31 mouse cellular contexts compared by ENCODE assay signal in the genomic region with DNA sequence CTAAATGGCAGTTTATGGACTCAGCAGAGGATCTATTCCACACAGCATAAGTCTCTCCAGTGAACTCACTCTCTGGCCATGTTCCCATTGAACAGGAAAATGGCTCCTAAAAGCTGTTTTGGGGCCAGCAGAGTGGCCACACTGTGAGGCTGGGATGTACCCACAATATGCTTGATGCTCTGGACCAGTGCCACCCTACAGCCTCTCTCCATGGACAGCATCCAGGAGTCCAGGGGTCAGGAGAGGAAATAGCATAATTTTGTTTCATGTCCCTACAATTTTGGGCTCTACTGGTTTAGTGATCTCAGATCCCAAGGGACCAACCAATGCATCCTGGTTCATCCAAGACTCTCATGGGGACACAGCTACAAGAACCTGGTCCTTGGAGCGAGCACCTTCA. TPM values are rescaled to one million over a fixed set of nuclear protein-coding genes. Genes with fewer than 3 reads are reported as not detected.
DNase-seq lines count a peak whose midpoint lies in the region; ATAC-seq and TF ChIP-seq lines count a peak whose summit lies in the region.
"Had no signal": no experiment of that assay in that cellular context is flagged by ENCODE, and none has a peak within 500 bp of the region (broad histone marks: within the 10 kb centered on the region; RNA-seq: fewer than 3 reads in every experiment).

No protein-coding gene starts in this region.

- H3K27me3 ChIP-seq in cerebellum, adult 2 months (ENCODE audit: control insufficient read depth, insufficient read depth, low read length) = no peaks in the 10 kb centered on the region
- H3K27me3 ChIP-seq in kidney, embryonic 15.5 days = peaks cover 9% of the 10 kb centered on the region
- 0 out of 2 replicates have a peak, but pooled peaks cover 2% of the 10 kb centered on the region for H3K27me3 ChIP-seq in E14TG2a.4 (ENCODE audit: insufficient read depth, low read length)
- H3K27me3 ChIP-seq: forebrain, embryonic 13.5 days; hindbrain, embryonic 13.5 days; intestine, embryonic 15.5 days had no signal

- H3K9ac ChIP-seq in kidney, embryonic 15.5 days = no peak overlapping the region
- H3K9ac ChIP-seq: forebrain, embryonic 13.5 days; forebrain, postnatal 0 days; hindbrain, embryonic 13.5 days; intestine, embryonic 15.5 days had no signal

- H3K27ac ChIP-seq in cerebellum, adult 2 months (ENCODE audit: insufficient read depth, low read length) = no peak overlapping the region
- H3K27ac ChIP-seq in kidney, embryonic 15.5 days = no peak overlapping the region
- H3K27ac ChIP-seq: forebrain, embryonic 10.5 days; forebrain, embryonic 13.5 days; gastrocnemius, adult 2 months; hindbrain, embryonic 10.5 days; hindbrain, embryonic 13.5 days; intestine, embryonic 15.5 days had no signal

- intact Hi-C loops in heart, postnatal 14 days (cut with DNase I) = no loop called here

- DNase-seq in cerebellum, adult 9-11 months = peak; percentile 29
- DNase-seq in cerebellum, adult 2 months = no peak
- DNase-seq in kidney, adult 9 months = peak; percentile 52
- no peak for DNase-seq in heart, postnatal 14 days
- DNase-seq: adrenal gland, adult 8-10 months; adrenal gland, postnatal 25 days; cerebellum, adult 11-12 months; cerebellum, adult 9-10 months; forebrain, postnatal 0 days; gastrocnemius, adult 2 months; gastrocnemius, postnatal 14 days; heart, adult 11 months; heart, postnatal 36 days had no signal

- no peak overlapping the region for H3K4me2 ChIP-seq in kidney, embryonic 15.5 days
- H3K4me2 ChIP-seq: forebrain, embryonic 13.5 days; heart, embryonic 11.5 days; hindbrain, embryonic 13.5 days; intestine, embryonic 15.5 days had no signal

- no peak overlapping the region for H3K4me3 ChIP-seq in cerebellum, adult 2 months (replicated peaks; ENCODE audit: insufficient read depth, low read depth, low read length)
- H3K4me3 ChIP-seq in kidney, embryonic 15.5 days (replicated peaks) = no peak overlapping the region
- peak overlapping the region; percentile 49 for H3K4me3 ChIP-seq in E14TG2a.4 (replicated peaks; ENCODE audit: low read length)
- H3K4me3 ChIP-seq: forebrain, embryonic 10.5 days; forebrain, embryonic 13.5 days; gastrocnemius, adult 2 months; hindbrain, embryonic 10.5 days; hindbrain, embryonic 13.5 days; intestine, embryonic 15.5 days had no signal

- peaks cover 7% of the 10 kb centered on the region; the same call in 1 of the 2 replicates for H3K4me1 ChIP-seq in cerebellum, adult 2 months (ENCODE audit: control insufficient read depth, insufficient read depth, low read length)
- H3K4me1 ChIP-seq in kidney, embryonic 15.5 days = peaks cover 21% of the 10 kb centered on the region
- peaks cover 86% of the 10 kb centered on the region for H3K4me1 ChIP-seq in E14TG2a.4 (replicated peaks; ENCODE audit: low read depth, low read length)

- no peak for TF ChIP-seq POLR2A in cerebellum, adult 2 months (IDR thresholded peaks at IDR 0.05; ENCODE audit: borderline replicate concordance, insufficient read depth, low read length)

- 90% methylated on average over 1 of the region's 1 CpGs for WGBS in cerebellum, adult 2 months
- WGBS in kidney, embryonic 15.5 days = 91% methylated on average over 1 of the region's 1 CpGs

- no peaks in the 10 kb centered on the region for H3K36me3 ChIP-seq in kidney, embryonic 15.5 days
- peaks cover 56% of the 10 kb centered on the region for H3K36me3 ChIP-seq in E14TG2a.4 (ENCODE audit: insufficient read depth, low read length)
- H3K36me3 ChIP-seq: intestine, embryonic 15.5 days had no signal

- ATAC-seq in kidney, embryonic 15.5 days (replicated peaks; ENCODE audit: low FRiP score) = no peak
- ATAC-seq: forebrain, embryonic 13.5 days; forebrain, postnatal 0 days; hindbrain, embryonic 16.5 days; intestine, embryonic 15.5 days had no signal

- H3K9me3 ChIP-seq in kidney, embryonic 15.5 days (replicated peaks) = no peaks in the 10 kb centered on the region
- peaks cover 4% of the 10 kb centered on the region; the same call in 1 of the 2 replicates for H3K9me3 ChIP-seq in E14TG2a.4 (ENCODE audit: low read length)
- H3K9me3 ChIP-seq: forebrain, embryonic 13.5 days; hindbrain, embryonic 10.5 days; intestine, embryonic 15.5 days had no signal

- no peak for TF ChIP-seq CTCF in cerebellum, adult 2 months (IDR thresholded peaks at IDR 0.05; ENCODE audit: borderline replicate concordance, insufficient read depth, low read depth, low read length)
- TF ChIP-seq CTCF in E14TG2a.4 (conservative IDR thresholded peaks at IDR 0.05; ENCODE audit: low read length) = no peak

RNA-seq across cellular contexts. Expression of a gene that starts 3.4 kb away (rescaled TPM):
- polyA plus RNA-seq in cerebellum, adult 2 months (2012; rRNA removed) = 79.0 and 90.6 TPM in 2 replicates
- 12.4 and 15.4 TPM in 2 replicates for polyA plus RNA-seq in kidney, embryonic 15.5 days (2015; fragmentation: Nextera tagmentation; extraction: Ambion mirVana)
- total RNA-seq in heart, postnatal 14 days (2021) = under 1 TPM; 0.07 to 0.14 TPM
- total RNA-seq: heart, adult 8-10 months; heart, postnatal 36 days had no signal

RNA-seq across cellular contexts. Expression of a gene that starts 20.5 kb away (rescaled TPM):
- polyA plus RNA-seq in cerebellum, adult 2 months (2012; rRNA removed) = 9.6 and 11.2 TPM in 2 replicates
- 7.8 and 7.9 TPM in 2 replicates for polyA plus RNA-seq in kidney, embryonic 15.5 days (2015; fragmentation: Nextera tagmentation; extraction: Ambion mirVana)
- total RNA-seq in heart, postnatal 14 days (2021) = under 1 TPM; 0.43 to 0.95 TPM
- total RNA-seq: forebrain, postnatal 0 days; gastrocnemius, adult 2 months; gastrocnemius, postnatal 14 days; heart, postnatal 36 days; MEL had no signal
- polyA plus RNA-seq: forebrain, embryonic 13.5 days; forebrain, postnatal 0 days had no signal

RNA-seq across cellular contexts. Expression of a gene that starts 28.6 kb away (rescaled TPM):
- polyA plus RNA-seq in cerebellum, adult 2 months (2012; rRNA removed) = not detected in 2 replicates
- polyA plus RNA-seq in kidney, embryonic 15.5 days (2015; fragmentation: Nextera tagmentation; extraction: Ambion mirVana) = not detected in 2 replicates
- not detected for total RNA-seq in heart, postnatal 14 days (2021)
- total RNA-seq: adrenal gland, adult 8-10 months; adrenal gland, postnatal 25 days; forebrain, postnatal 0 days; gastrocnemius, adult 2 months; gastrocnemius, postnatal 14 days; gastrocnemius, postnatal 4 days; heart, adult 8-10 months; heart, postnatal 36 days; MEL had no signal
- polyA plus RNA-seq: brain, embryonic 14.5 days; embryonic facial prominence, embryonic 11.5 days; embryonic facial prominence, embryonic 14.5 days; forebrain, embryonic 10.5 days; forebrain, embryonic 13.5 days; forebrain, postnatal 0 days; frontal cortex, adult 2 months; heart, embryonic 11.5 days; heart, embryonic 14.5 days; heart, postnatal 0 days; hindbrain, embryonic 10.5 days; hindbrain, embryonic 13.5 days; hindbrain, embryonic 16.5 days; intestine, embryonic 15.5 days had no signal

RNA-seq across cellular contexts. Expression of a gene that starts 39.8 kb away (rescaled TPM):
- 0.56 and 0.87 TPM in 2 replicates for polyA plus RNA-seq in cerebellum, adult 2 months (2012; rRNA removed)
- 1.3 and 2.2 TPM in 2 replicates for polyA plus RNA-seq in kidney, embryonic 15.5 days (2015; fragmentation: Nextera tagmentation; extraction: Ambion mirVana)
- 1 to 10 TPM in 1 of 2 experiments, under 1 TPM in 1; 0.34 to 1.1 TPM for total RNA-seq in heart, postnatal 14 days (2021)
- total RNA-seq: adrenal gland, postnatal 25 days; gastrocnemius, adult 2 months; gastrocnemius, postnatal 14 days; MEL had no signal
- polyA plus RNA-seq: embryonic facial prominence, embryonic 11.5 days; forebrain, embryonic 10.5 days; forebrain, embryonic 13.5 days; hindbrain, embryonic 10.5 days had no signal

RNA-seq across cellular contexts. Expression of a gene that starts 42.8 kb away (rescaled TPM):
- polyA plus RNA-seq in cerebellum, adult 2 months (2012; rRNA removed) = 2.8 and 4.1 TPM in 2 replicates
- polyA plus RNA-seq in kidney, embryonic 15.5 days (2015; fragmentation: Nextera tagmentation; extraction: Ambion mirVana) = 20.8 and 24.7 TPM in 2 replicates
- 1 to 10 TPM; 8.0 to 8.1 TPM for total RNA-seq in heart, postnatal 14 days (2021)

Comparison
In these comparisons a context has a peak if more than half of its experiments do, and no peak if none do; other contexts are left out.
1. DNase-seq: peak in cerebellum, adult 9-11 months (single experiment) and kidney, adult 9 months (single experiment); none in cerebellum, adult 2 months (0 of 2) and heart, postnatal 14 days (0 of 2).